Mouse (Mus musculus) layer of hippocampus, adult 2 months (tissue): ENCODE measurements at regions not wholly inside any gene's neighbourhood (a gene's known extent, or its start where the extent isn't known, plus 50 kb on each side); places are given as distances from the start of the nearest gene placed in this dataset.
"Not testable (repeated sequence)": the region's sequence is repeated elsewhere in the genome, so short reads cannot be mapped to it uniquely, and the experiment has no call there.

ENCODE experiments used
- DNase-seq, 2 experiments: peaks; one replicate each; pipeline ENCODE4 v3.0.0; 2022; ENCODE audit warnings: low spot score in 2 of 2
- H3K27ac ChIP-seq: fragments of 200-600 bp; 2 replicates; pipeline ENCODE4 v1.8.1; 2022
- H3K4me3 ChIP-seq: fragments of 200-600 bp; 2 replicates; pipeline ENCODE4 v1.8.1; 2022; ENCODE audit warnings: mild to moderate bottlenecking
- CTCF ChIP-seq: fragments of 200-600 bp; conservative IDR thresholded peaks from 2 replicates; pipeline ENCODE4 v1.8.1; 2022; ENCODE audit warnings: antibody characterized with exemption, mild to moderate bottlenecking, moderate library complexity

DNA sequence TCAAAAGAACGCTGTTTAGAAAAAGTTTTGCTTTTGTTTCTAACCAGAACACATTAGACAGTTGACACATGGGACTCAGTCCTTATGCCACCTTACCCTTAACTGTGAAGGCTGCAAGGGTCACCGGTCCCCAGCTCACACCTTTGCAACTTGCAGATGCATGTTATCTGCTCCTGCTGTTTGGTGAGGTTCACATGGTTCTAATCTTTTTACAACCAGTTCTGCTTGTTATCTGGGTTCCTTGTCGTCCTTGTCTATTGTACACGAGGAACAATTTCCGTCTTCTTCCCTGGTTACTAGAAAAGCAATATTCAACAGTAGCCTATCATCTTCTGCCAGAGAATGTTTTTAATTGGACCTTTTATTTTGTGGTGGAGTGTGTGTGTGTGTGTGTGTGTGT, 200.8 kb downstream of the Gm21738 start:
- H3K4me3 ChIP-seq, DNase-seq, H3K27ac ChIP-seq: not testable (repeated sequence)

GRCm38 (mm10) chr14:19208507-19208906, 210.2 kb downstream of the Gm21738 start:
- Histone ChIP-seq H3K27ac (no peak overlapping the region), H3K4me3 (no peak overlapping the region)
- TF ChIP-seq CTCF, result no peak
- no peak for DNase-seq

- not testable (repeated sequence) for H3K4me3 ChIP-seq, H3K27ac ChIP-seq, DNase-seq
These were observed 238.5 kb downstream of the Gm21738 start for GRCm38 (mm10) chr14:19180203-19180602.

GRCm38 (mm10) chr14:19178060-19178459, 240.7 kb downstream of the Gm21738 start:
- not testable (repeated sequence) for DNase-seq, H3K4me3 ChIP-seq, H3K27ac ChIP-seq

GRCm38 (mm10) chr14:19175288-19175687, 243.4 kb downstream of the Gm21738 start:
- no peak for DNase-seq
- no peak overlapping the region for H3K27ac ChIP-seq
- no peak overlapping the region for H3K4me3 ChIP-seq
- TF ChIP-seq CTCF, result peak; percentile 64

DNA sequence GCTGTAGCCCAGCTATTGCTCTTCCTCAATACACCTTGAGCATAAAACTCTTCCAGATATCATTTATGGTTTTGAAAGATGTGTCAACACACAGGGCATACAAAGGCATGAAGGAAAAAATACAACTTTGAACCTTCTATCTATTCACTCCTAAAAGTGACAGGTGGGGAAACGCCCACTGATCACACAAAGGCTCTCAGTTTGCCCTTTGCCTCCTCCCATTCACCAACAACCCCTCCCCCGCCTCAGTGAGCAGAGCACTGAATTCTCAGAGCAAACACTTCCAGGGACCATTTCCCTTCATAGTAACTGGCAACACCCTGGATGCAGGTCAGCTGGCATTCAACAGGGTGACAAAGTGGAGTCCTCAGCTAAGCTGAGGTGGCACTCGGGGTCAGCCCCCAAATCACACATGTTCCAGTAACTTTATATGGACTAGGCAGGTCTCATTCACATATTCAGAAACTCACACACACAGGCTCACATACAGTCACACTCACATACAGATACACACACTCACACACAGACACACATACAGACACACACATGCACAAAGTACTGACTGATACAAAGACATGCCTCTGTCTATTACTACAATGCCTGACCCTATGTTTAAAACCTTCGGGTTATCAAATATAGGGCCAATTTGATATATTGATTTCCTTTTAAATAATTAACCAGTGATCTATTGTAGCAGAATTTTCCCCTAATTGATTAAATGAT, 248.3 kb downstream of the Gm21738 start:
- H3K27ac ChIP-seq, DNase-seq: not testable (repeated sequence)

GRCm38 (mm10) chr14:19166821-19167220, 251.9 kb downstream of the Gm21738 start:
- Histone ChIP-seq H3K4me3 (no peak overlapping the region), H3K27ac (no peak overlapping the region)
- TF ChIP-seq CTCF, result no peak
- no peak for DNase-seq

More for the DNA sequence above, 248.3 kb downstream of the Gm21738 start:
- H3K4me3 ChIP-seq, result not testable (repeated sequence)

GRCm38 (mm10) chr14:19139875-19140274, 245.8 kb upstream of the Ube2e2 start:
- not testable (repeated sequence) for DNase-seq, H3K27ac ChIP-seq, H3K4me3 ChIP-seq

DNA sequence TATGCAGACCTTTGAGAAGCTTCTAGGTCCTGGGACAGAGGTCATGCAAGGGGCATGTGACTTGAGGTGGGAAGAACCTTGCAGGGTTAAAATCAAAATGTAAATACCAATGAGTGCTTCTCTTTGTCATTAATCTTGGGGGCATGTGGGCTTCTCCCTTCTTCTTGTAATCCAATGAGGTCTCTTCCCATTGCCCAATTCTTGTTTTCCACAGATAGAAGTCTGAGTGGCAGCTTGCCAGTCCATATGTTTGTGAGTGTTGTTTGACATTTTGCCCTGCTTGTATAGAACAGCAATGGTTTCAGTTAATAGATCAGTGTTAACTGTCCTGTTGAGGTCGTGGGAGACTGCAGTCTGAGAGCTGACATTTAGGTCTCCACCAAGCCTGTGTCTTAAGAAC, 237.5 kb upstream of the Ube2e2 start:
- no peak for TF ChIP-seq CTCF
- no peak overlapping the region for H3K4me3 ChIP-seq
- no peak overlapping the region for H3K27ac ChIP-seq
- DNase-seq, result no peak
